8 mouse cellular contexts compared by ENCODE assay signal in genomic region chr5:31328255-31328654, GRCm38 (mm10). TPM values are rescaled to one million over a fixed set of nuclear protein-coding genes. Genes with fewer than 3 reads are reported as not detected.
A peak's percentile ranks its signal among the peaks of the same experiment; 100 is the strongest.
DNase-seq lines count a peak whose midpoint lies in the region; ATAC-seq and TF ChIP-seq lines count a peak whose summit lies in the region.

No protein-coding gene starts in this region.

- no peak for TF ChIP-seq POLR2A in liver, adult 2 months (IDR thresholded peaks at IDR 0.05; ENCODE audit: extremely low read depth, insufficient read depth, low read length)

- H3K79me2 ChIP-seq in liver, adult 2 months (ENCODE audit: control insufficient read depth, insufficient read depth, low read length) = no peaks in the 10 kb centered on the region

- no peaks in the 10 kb centered on the region for H3K9me3 ChIP-seq in liver, embryonic 11.5 days (ENCODE audit: control insufficient read depth, low read length)

- WGBS in liver, adult 2 months = 31% methylated on average over 7 of the region's 7 CpGs
- 35% methylated on average over 7 of the region's 7 CpGs for WGBS in liver, embryonic 11.5 days

- peak; percentile 53 for DNase-seq in liver, adult 2 months (ENCODE audit: extremely low read depth, low read depth, low spot score)
- no peak for DNase-seq in liver, embryonic 11.5 days (ENCODE audit: low spot score)
- peak; percentile 40 to 51 for DNase-seq in adrenal gland, adult 18-20 months (ENCODE audit: low spot score in 2 of 2)
- DNase-seq in embryo, embryonic 11.5 days (ENCODE audit: low read depth, low spot score) = peak; percentile 41
- peak; percentile 59 to 79 for DNase-seq in heart, postnatal 14 days
- peak; percentile 3 to 68 for DNase-seq in left cerebral cortex, adult 9 months (ENCODE audit: low spot score in 2 of 2)
- DNase-seq in ovary, postnatal 36 days (ENCODE audit: low spot score) = peak; percentile 21

- H3K4me3 ChIP-seq in liver, adult 2 months (ENCODE audit: insufficient read depth, low read depth, low read length) = no peak overlapping the region
- no peak overlapping the region for H3K4me3 ChIP-seq in liver, embryonic 11.5 days (ENCODE audit: low read depth, low read length)

- H3K9ac ChIP-seq in liver, adult 2 months (ENCODE audit: low read depth, low read length) = no peak overlapping the region
- H3K9ac ChIP-seq in liver, embryonic 11.5 days (ENCODE audit: low read depth, low read length) = no peak overlapping the region

- no peaks in the 10 kb centered on the region for H3K4me1 ChIP-seq in liver, adult 2 months (ENCODE audit: control insufficient read depth, insufficient read depth, low read length)
- H3K4me1 ChIP-seq in liver, embryonic 11.5 days (replicated peaks; ENCODE audit: control insufficient read depth, insufficient read depth, low read length) = no peaks in the 10 kb centered on the region

- peaks cover 24% of the 10 kb centered on the region; the same call in 1 of the 2 replicates for H3K36me3 ChIP-seq in liver, adult 2 months (ENCODE audit: control insufficient read depth, insufficient read depth, low read length)
- H3K36me3 ChIP-seq in liver, embryonic 11.5 days (ENCODE audit: control insufficient read depth, insufficient read depth, low read length) = no peaks in the 10 kb centered on the region

- intact Hi-C loops in heart, postnatal 14 days (cut with DNase I) = loop anchor here (5.0 to 10.0 kb wide), 2 partner anchors 111 to 143 kb away; partner anchors contain the start of gene Gtf3c2

- H3K27ac ChIP-seq in liver, adult 2 months (replicated peaks; ENCODE audit: insufficient read depth, low read depth, low read length) = no peak overlapping the region
- no peak overlapping the region for H3K27ac ChIP-seq in liver, embryonic 11.5 days (ENCODE audit: low read depth, low read length)

- no peak overlapping the region for H3K4me2 ChIP-seq in liver, embryonic 11.5 days

- no peak for ATAC-seq in liver, embryonic 11.5 days (replicated peaks; ENCODE audit: low FRiP score)
- no peak for ATAC-seq in monocyte, adult 5-6 weeks (replicated peaks; ENCODE audit: insufficient number of reproducible peaks, low FRiP score, low TSS enrichment, poor library complexity, severe bottlenecking)

- TF ChIP-seq CTCF in liver, adult 2 months (IDR thresholded peaks at IDR 0.05; ENCODE audit: low read depth, low read length) = peak; percentile 76

- H3K27me3 ChIP-seq in liver, adult 2 months (ENCODE audit: control insufficient read depth, insufficient read depth, low read length) = no peaks in the 10 kb centered on the region
- H3K27me3 ChIP-seq in liver, embryonic 11.5 days (replicated peaks; ENCODE audit: control insufficient read depth, insufficient read depth, low read length) = no peaks in the 10 kb centered on the region

RNA-seq across cellular contexts. Expression of gene Gckr, which starts 31.0 kb away (rescaled TPM):
- 113 and 114 TPM in 2 replicates for total RNA-seq in liver, adult 2 months (2014; rRNA removed)
- 199 and 282 TPM in 2 replicates for polyA plus RNA-seq in liver, adult 2 months (2012; rRNA removed)
- 11.3 and 12.1 TPM in 2 replicates for polyA plus RNA-seq in liver, embryonic 11.5 days (2014; fragmentation: Nextera tagmentation; extraction: Ambion mirVana)
- under 1 TPM; 0.22 to 0.36 TPM for total RNA-seq in adrenal gland, adult 18-20 months (2021)
- total RNA-seq in heart, postnatal 14 days (2021) = not detected
- not detected in 3 replicates for total RNA-seq in monocyte, adult 5-6 weeks (2017)

RNA-seq across cellular contexts. Expression of gene Fndc4, which starts 32.4 kb away (rescaled TPM):
- 30.6 and 34.8 TPM in 2 replicates for total RNA-seq in liver, adult 2 months (2014; rRNA removed)
- 90.7 and 97.7 TPM in 2 replicates for polyA plus RNA-seq in liver, adult 2 months (2012; rRNA removed)
- 24.2 TPM in 2 replicates for polyA plus RNA-seq in liver, embryonic 11.5 days (2014; fragmentation: Nextera tagmentation; extraction: Ambion mirVana)
- 10 to 100 TPM in 1 of 2 experiments, 1 to 10 TPM in 1; 9.5 to 10.3 TPM for total RNA-seq in adrenal gland, adult 18-20 months (2021)
- 1 to 10 TPM; 2.4 to 5.0 TPM for total RNA-seq in heart, postnatal 14 days (2021)
- total RNA-seq in monocyte, adult 5-6 weeks (2017) = 2.0 to 10.6 TPM (median 2.2 TPM) in 3 replicates

RNA-seq across cellular contexts. Expression of gene Ift172, which starts 37.3 kb away (rescaled TPM):
- total RNA-seq in liver, adult 2 months (2014; rRNA removed) = 17.8 and 20.1 TPM in 2 replicates
- 11.0 and 11.7 TPM in 2 replicates for polyA plus RNA-seq in liver, adult 2 months (2012; rRNA removed)
- 15.3 and 17.4 TPM in 2 replicates for polyA plus RNA-seq in liver, embryonic 11.5 days (2014; fragmentation: Nextera tagmentation; extraction: Ambion mirVana)
- 10 to 100 TPM; 34.9 to 37.9 TPM for total RNA-seq in adrenal gland, adult 18-20 months (2021)
- 10 to 100 TPM; 37.2 to 42.3 TPM for total RNA-seq in heart, postnatal 14 days (2021)
- total RNA-seq in monocyte, adult 5-6 weeks (2017) = 18.6 to 39.4 TPM (median 21.2 TPM) in 3 replicates

Comparison
In these comparisons a context has a peak if more than half of its experiments do, and no peak if none do; other contexts are left out.
1. RNA of gene Gckr, which starts 31.0 kb away (total RNA-seq): 113 to 114 TPM in liver, adult 2 months; 0.22 to 0.36 TPM in adrenal gland, adult 18-20 months, not detected in heart, postnatal 14 days and not detected in monocyte, adult 5-6 weeks; every median in the first group is over 10 times any median in the second.